Mouse (Mus musculus) CD4-positive, CD25-positive, alpha-beta regulatory T cell, adult 2 months (primary cell): ENCODE results near the gene Zfp275.
"Not testable (repeated sequence)": the region's sequence is repeated elsewhere in the genome, so short reads cannot be mapped to it uniquely, and the experiment has no call there.

Source experiments
- DNase-seq: peaks from one replicate; pipeline ENCODE4 v3.0.0-alpha.2; 2012; ENCODE audit warnings: low read depth, low spot score

Gene Zfp275

DNA sequence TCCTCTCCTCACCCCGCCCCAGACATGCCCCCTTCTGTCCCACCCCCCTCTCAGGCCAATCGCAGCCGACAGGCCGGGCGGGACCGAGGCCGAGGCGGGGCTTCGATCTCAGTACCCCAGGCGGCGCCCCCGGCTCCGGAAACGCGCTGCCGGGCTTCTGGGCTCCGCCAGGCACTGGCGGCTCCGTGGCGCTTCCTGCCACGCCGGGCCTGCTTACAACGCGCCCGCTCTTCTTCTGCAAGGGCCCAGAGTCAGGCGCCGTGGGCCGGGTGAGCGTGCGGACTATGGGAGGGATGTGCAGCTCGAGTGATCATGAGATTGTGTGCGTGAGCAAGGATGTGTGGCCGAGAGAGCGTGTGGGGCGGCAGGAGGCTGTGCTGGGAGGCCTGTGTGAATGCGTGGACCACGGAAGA, at the start of gene Zfp275:
Gene Zfp275 (plus strand): TSS at position 139 of the 413 bp plus-strand sequence.
- peak; percentile 85 for DNase-seq

DNA sequence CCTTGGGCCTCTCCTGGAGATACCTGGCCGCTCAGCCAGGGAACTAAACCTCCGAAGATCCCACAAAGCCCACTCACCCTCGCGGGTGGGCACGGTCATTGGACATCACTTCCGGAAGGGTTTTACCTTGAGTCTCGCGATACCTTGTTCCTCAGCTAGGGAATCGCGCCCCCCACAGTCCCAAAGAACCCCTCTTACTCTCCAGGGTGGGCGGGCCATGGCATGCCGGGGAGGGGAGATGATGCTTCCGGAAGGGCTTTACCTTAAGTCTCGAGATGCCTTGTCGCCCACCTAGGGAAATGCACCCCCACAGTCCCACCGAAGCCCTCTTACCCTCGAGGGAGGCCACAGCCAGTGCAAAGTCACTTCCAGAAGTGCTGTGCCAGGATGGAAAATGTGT, 49.5 kb upstream of the Zfp275 start, which contains the start of the genes Xlr5a and Xlr5c:
Gene Xlr5a (minus strand): TSS at position 101 of the 400 bp plus-strand sequence.
Gene Xlr5c (minus strand): TSS at position 101 of the 400 bp plus-strand sequence.
- not testable (repeated sequence) for DNase-seq

DNA sequence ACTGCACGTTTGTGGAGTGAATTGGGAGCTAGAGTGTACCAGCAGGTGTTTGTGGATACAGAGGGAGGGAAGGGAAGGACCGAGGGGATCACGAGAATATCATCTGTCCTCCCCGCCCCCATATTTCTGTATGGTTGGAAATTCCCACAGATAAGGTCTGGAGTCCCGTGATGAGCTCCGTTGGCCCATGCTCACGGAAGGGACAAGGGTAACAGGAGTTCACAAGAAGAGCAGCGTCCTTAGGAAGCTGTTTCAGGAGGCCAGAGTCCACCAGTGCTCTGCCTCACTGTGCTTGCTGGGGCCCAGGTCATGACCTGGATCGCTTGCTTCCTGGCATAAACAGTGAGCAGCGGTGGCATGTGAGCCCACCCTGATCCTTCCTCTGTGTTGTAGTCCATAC, 46.7 kb upstream of the Zfp275 start:
- DNase-seq = not testable (repeated sequence)

DNA sequence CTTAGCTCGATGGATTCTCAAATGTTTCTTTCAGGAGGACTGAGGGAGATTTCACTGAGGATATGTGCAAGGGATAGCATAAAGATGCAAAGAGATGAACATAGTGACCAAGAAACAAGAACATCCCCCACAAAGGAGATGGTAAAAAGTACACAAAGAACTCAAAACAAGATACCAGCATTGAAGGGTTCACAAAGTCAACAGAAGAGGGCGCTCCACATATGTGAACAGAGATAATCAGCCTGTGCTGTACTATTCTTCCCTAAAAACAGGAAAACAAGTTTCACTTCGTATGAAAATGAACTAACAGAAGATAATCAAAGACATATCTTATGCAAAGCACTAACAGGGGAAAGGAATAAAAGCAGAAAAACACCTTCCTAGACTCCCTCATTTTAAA, 29.9 kb upstream of the Zfp275 start:
- DNase-seq = peak; percentile 62

DNA sequence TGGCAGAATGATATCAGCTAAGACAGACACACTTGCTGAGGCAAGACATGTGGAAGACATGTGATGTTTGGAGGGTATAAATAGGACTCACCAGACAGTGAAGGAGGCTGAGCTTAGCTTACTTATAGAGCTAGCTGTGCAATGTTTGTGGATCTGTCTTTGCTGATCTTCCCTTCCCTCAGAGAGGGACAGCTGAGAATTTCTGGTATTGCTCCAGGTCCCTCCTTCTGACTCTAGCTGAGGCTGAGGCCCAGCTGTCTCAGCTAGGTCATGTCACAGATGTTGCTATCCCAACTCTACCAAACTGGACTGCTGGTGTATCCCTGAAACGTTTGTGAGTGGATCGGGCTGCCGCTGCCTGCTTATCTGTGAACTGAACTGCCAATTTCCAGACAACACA, 21.4 kb upstream of the Zfp275 start:
- no peak for DNase-seq

DNA sequence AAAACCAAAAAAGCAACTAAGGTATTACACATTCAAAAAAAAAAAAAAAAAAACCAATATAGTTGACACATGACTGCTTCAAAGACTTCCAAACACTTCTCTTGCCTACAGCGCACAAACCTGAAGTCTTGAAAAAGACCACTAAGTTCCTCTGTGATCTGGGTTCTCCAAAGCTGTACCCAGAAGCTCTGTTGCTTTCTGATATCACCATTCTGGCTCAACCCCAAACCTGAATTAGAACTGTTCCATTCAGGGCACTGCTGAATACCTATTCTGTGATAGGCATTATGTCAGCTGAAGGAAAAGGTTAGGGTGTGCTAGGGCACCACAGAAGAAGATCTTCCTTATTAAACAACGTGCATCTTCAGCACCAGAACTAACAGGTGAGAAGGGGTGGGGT, 15.2 kb upstream of the Zfp275 start:
- no peak for DNase-seq

GRCm38 (mm10) chrX:73333548-73333947, 8.9 kb upstream of the Zfp275 start:
- no peak for DNase-seq

- DNase-seq = no peak
Observed at GRCm38 (mm10) chrX:73336740-73337139, 5.7 kb upstream of the Zfp275 start, which contains the start of gene Gm45015. Gene Gm45015 (minus strand): TSS chrX:73336840.

GRCm38 (mm10) chrX:73341473-73341872, 948 bp upstream of the Zfp275 start:
- DNase-seq = no peak

DNA sequence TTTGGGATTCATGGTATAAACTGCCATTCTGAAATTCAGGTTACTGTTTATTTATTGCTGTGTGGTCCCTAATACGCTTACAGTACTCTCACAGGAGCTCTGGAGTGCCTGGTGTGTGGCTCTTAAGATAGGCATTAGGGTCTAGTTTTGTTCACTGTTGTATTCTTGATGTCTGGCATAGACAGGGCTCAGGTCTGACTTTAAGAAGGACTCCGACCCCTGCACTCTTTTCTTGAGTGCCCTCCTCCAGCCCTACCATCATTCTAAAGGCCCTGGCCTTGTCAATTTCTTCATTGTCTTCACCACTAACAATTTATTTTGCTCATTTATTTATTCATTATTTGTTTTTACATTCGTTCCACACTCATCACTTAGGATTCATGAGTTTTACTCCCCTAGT, 353 bp upstream of the Zfp275 start:
- DNase-seq = no peak

DNA sequence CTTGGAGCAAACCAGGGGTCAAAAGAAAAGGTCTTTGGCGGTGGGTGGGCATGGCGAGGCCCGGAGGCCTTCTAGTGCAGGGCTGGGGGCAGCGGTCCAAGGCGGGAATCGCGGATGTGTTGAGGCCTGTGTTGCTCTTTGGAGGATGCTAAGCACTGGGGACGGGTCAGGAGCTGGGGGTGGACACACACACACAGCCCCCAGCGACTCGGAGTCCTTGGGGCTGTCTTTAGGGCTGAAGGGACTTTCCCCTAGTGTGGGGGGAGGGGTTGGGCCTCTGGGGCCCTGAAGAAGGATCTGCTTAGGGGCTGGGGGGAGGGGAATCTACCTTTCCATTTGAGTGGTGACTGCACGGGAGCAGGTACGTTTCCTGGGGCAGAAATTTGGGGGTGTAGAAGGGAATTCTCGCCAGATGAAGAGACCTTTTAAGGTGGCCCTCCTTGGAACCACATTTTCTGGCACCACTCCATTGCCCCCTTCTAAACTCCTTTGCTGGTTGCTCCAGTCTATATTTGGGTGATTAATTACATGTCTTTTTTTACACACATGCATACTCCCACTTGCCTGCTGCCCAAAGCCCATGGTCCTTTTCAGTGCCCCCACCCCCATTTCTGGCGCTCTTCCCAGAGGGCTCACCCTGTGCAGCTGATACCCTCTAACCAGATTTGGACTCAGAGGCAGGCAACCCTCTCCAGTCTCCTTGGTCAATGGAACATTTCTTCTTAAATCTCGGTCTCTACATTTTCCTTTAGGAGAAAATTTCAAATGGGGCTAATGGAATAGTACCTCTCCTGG, 717 bp downstream of the Zfp275 start:
- DNase-seq = peak; percentile 59

DNA sequence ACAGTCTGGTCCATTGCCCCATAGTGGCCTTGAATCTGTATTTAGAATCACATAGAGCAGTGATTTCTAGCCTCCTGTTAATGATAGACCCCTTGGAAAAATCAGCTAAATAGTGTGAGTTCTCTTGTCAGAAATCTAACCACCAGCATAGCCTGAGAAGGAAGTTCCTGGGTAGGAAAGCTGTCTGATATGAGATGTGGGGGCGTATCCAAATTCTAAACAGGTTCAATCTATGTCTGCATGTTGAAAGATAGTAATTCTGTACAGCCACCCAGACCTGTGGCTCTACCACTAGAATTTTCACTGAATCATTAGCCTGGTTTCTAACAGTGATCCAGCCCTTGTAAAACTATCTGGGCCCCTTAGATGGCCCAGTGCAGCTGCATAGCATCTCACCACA, 1.4 kb downstream of the Zfp275 start:
- no peak for DNase-seq

DNA sequence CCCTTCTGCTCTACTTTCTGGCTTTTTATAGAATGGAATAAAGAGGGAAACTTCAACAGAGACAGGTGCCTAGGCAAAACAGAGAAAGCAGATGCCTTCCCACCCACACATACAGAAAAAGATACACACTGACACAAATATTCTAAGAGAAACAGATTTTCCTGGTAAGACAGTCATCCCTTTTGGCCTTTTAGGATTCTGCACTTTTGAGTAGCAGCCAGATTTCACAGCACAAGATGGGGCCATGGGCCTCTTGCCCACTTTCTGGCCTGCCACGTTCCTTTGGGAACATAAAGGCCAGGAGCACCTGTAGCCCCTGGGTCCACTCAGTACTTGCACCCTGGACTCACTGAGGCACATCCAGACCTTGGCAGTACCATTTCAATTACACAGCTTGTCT, 1.9 kb downstream of the Zfp275 start:
- DNase-seq = no peak

GRCm38 (mm10) chrX:73356163-73356562, 13.7 kb downstream of the Zfp275 start:
- no peak for DNase-seq

DNA sequence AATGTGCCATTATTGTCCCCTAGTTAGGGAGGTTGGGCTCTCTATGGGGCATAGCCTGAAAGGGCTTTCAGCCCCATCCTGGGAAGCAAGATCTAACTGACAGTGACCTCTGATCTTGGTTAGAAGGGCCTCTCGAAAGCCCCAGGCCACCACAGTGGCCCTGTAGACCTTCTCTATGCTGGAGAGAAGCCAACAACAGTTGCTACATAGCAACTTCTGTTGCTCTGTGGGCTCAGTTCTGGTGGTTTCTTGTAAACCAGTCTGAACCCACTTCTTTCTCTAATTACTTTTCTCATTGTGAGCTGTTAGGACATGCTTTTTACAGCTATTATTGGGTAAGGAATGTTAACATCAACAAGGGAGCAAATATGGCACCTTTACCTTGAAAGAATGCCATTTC, 14.3 kb downstream of the Zfp275 start:
- DNase-seq = no peak

- no peak for DNase-seq
Observed at GRCm38 (mm10) chrX:73363291-73363690, 20.9 kb downstream of the Zfp275 start.

DNA sequence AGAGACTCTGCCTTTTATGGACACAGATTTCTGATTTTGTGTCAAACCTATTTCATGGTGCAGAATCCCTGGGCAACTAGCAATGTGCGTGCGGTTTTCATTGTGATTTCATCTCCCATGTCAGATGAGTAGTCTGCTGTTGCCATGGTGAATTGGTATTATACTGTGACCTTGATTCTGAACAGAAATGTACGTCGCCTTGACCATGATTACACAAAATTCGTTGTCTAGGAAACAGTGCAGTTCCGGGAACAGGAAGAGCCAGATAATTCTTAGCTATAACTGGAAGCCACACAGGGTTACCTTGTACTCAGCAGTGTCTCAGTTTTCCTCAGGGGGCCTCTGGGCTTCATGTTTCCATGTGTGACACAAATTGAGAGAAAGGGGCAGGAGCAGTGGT, 42.0 kb downstream of the Zfp275 start:
- DNase-seq = no peak

DNA sequence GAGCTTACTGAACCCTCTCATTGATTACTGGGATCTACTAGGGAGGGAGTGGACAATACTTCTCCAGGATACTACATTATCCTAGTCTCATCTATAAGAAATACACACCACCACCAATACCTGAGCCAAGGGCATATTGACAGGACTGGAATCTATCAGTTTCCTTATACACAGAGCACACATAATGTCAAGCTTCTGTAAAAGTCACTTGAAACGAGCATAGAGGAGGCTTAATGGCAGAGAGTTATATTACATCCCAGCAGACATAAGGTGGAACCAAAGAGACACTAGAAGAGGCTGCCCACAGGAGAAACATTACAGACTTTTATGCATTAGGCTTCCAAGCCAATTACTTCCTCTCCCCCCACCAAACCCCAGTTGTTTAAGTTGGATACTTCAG, 42.5 kb downstream of the Zfp275 start:
- no peak for DNase-seq

- no peak for DNase-seq
Observed at GRCm38 (mm10) chrX:73391481-73391880, 49.1 kb downstream of the Zfp275 start.

- no peak for DNase-seq
Observed at GRCm38 (mm10) chrX:73396446-73396845, 54.0 kb downstream of the Zfp275 start.

GRCm38 (mm10) chrX:73398636-73399035, 56.2 kb downstream of the Zfp275 start, which contains the start of gene Gm18336:
Gene Gm18336 (minus strand): TSS chrX:73398736.
- not testable (repeated sequence) for DNase-seq

DNA sequence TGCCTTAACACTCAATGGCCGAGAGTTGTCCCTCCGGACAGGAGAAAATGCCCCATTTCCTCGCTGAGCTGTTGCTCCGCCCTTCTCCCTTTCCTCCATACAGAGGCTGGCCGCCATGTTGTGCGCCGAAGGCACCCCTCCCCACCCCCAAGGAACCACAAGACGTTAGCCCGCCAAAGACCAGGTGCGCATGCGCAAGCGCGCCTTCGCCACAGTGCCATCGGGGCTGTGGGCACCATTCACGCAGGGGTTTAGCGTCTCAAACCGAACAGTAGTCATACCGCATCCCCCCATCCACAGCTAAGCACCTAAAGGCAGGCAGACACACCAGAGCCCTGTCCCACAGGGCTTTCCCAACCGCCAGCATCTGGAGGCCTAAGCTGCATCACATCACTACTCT, 58.5 kb downstream of the Zfp275 start:
- DNase-seq = no peak

DNA sequence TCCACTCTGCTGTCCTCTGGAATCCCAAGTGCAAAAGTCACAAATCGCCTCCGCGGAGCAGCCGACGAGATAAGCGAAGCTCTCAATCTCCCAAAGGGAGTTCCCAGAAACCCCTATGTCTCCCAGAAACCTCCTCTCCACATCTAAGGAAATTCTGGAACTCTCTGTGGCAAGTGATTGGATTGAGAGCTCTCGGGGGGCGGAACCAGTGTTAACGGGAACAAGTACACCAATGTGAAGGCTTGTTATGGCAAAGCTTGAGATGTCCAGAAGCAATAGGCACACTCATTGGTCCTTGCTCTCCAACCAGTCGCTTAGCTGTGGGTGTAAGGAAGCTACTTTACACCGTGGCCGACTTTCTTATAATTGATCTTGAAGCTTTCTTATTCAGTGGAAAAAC, 59.2 kb downstream of the Zfp275 start:
- DNase-seq = no peak
